Mouse (Mus musculus) midbrain, embryonic 11.5 days (tissue): Measurements from ENCODE around the gene Cda. TPM values are rescaled to one million over a fixed set of nuclear protein-coding genes. Genes with fewer than 3 reads are reported as not detected.

Experiments used
- ATAC-seq: fragments of 200-750 bp; cut with Nextera tagmentation; 2 replicates; pipeline ENCODE4 v1.8.0; 2017; ENCODE audit warnings: moderate TSS enrichment, moderate library complexity; ENCODE audit not compliant: low FRiP score
- DNase-seq: peaks from one replicate; pipeline ENCODE4 v3.0.0; 2015; ENCODE audit warnings: low spot score; ENCODE audit errors: missing footprints
- H3K27ac ChIP-seq: fragments of 300-500 bp; sonication (generic); 2 replicates; pipeline ENCODE4 v1.5.1; 2014; ENCODE audit warnings: low read depth, low read length
- H3K27me3 ChIP-seq: fragments of 300-500 bp; sonication (generic); 2 replicates; pipeline ENCODE4 v1.6.1; 2014; ENCODE audit warnings: mild to moderate bottlenecking, low read length, moderate library complexity, mixed read lengths; ENCODE audit not compliant: control insufficient read depth, insufficient read depth
- H3K36me3 ChIP-seq: fragments of 300-500 bp; sonication (generic); 2 replicates; pipeline ENCODE4 v1.6.1; 2014; ENCODE audit warnings: mild to moderate bottlenecking, low read length, moderate library complexity, mixed read lengths; ENCODE audit not compliant: control insufficient read depth, insufficient read depth
- H3K4me1 ChIP-seq: fragments of 300-500 bp; sonication (generic); 2 replicates; pipeline ENCODE4 v1.6.1; 2014; ENCODE audit warnings: low read length; ENCODE audit not compliant: control insufficient read depth, insufficient read depth
- H3K4me2 ChIP-seq: fragments of 300-500 bp; sonication (generic); 2 replicates; pipeline ENCODE4 v1.6.1; 2014; ENCODE audit warnings: mild to moderate bottlenecking, moderate library complexity
- H3K4me3 ChIP-seq: fragments of 300-500 bp; sonication (generic); 2 replicates; pipeline ENCODE4 v1.5.1; 2014; ENCODE audit warnings: low read depth, low read length
- H3K9ac ChIP-seq: fragments of 300-500 bp; sonication (generic); 2 replicates; pipeline ENCODE4 v1.6.1; 2014; ENCODE audit warnings: low read length
- H3K9me3 ChIP-seq: fragments of 300-500 bp; sonication (generic); 2 replicates; pipeline ENCODE4 v1.6.1; 2016; ENCODE audit warnings: low read length; ENCODE audit not compliant: control insufficient read depth
- WGBS: fragments of 180-500 bp; shearing (Covaris S2); extraction: QIAGEN DNeasy Blood & Tissue Kit; methylation state at CpG from one replicate; pipeline ENCODE4 v1.1.7; 2014; 5-methylcytosine and 5-hydroxymethylcytosine counted together
- polyA plus RNA-seq: library from polyadenylated mRNA; unstranded; fragments of >200 nt; fragmentation: Nextera tagmentation; extraction: Ambion mirVana; gene quantifications from 2 replicates; pipeline ENCODE4 v1.2.1, GENCODE M21; 2014

The Cda gene
- polyA plus RNA-seq, 1 experiment from 2014 or later = 2.0 TPM

DNA sequence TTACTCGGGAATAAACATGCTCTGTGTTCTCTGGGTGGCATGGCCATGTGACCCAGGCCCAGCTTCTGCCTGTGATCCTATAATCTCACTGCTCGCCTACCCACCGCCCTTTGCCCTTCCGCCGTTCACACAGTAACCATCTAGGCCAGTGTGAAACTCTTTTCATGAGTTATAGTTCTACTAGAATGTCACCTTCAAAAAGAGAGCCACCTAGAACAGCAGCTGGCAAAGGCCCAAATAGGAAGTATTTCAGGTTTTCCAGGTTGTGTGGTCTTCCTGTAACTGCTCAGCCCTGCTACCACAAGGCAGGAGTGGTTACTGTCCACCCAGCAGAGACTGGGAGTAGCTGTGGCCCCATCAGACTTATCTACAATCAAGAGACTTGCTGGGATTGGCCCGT, 25.0 kb downstream of the Cda start:
- H3K9me3 ChIP-seq = no peaks in the 10 kb centered on the region
- H3K27ac ChIP-seq = no peak overlapping the region
- H3K36me3 ChIP-seq = no peaks in the 10 kb centered on the region
- H3K4me1 ChIP-seq = no peaks in the 10 kb centered on the region
- H3K4me3 ChIP-seq = no peak overlapping the region
- DNase-seq (peak; percentile 26), ATAC-seq (no peak)
- WGBS = 79% methylated on average over 6 of the region's 6 CpGs
- H3K9ac ChIP-seq = no peak overlapping the region
- H3K27me3 ChIP-seq = no peaks in the 10 kb centered on the region
- no peak overlapping the region for H3K4me2 ChIP-seq

GRCm38 (mm10) chr4:138342048-138342447, 25.7 kb downstream of the Cda start:
- Histone ChIP-seq H3K27me3 (no peaks in the 10 kb centered on the region), H3K9ac (no peak overlapping the region), H3K4me2 (no peak overlapping the region), H3K36me3 (no peaks in the 10 kb centered on the region), H3K27ac (no peak overlapping the region), H3K9me3 (no peaks in the 10 kb centered on the region), H3K4me1 (no peaks in the 10 kb centered on the region), H3K4me3 (no peak overlapping the region)
- no peak for ATAC-seq
- 77% methylated on average over 7 of the region's 7 CpGs for WGBS
- peak; percentile 31 for DNase-seq

DNA sequence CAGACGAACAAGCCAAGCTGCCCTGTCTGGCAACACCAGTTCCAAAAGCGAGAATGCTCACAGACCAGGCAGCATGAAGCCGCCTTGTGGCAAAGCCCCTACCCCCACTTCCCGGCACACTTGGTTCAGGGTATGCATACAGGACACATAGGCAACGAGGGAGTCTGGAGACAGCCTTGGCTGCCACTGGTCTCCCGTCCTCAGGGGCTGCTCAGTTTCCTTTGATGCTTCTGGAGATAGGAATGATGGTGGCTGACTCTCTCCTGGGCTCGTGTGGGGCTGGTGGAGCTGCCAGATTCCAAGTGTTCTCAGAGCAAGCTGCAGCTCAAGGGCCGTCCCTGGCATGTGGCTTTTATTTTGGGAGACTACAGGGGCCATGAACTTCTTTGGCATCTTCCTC, 26.4 kb downstream of the Cda start:
- H3K4me1 ChIP-seq = no peaks in the 10 kb centered on the region
- no peaks in the 10 kb centered on the region for H3K9me3 ChIP-seq
- H3K27me3 ChIP-seq = no peaks in the 10 kb centered on the region
- no peak overlapping the region for H3K27ac ChIP-seq
- ATAC-seq (no peak), DNase-seq (peak; percentile 39)
- no peaks in the 10 kb centered on the region for H3K36me3 ChIP-seq
- no peak overlapping the region for H3K4me3 ChIP-seq
- no peak overlapping the region for H3K4me2 ChIP-seq
- no peak overlapping the region for H3K9ac ChIP-seq
- WGBS = 67% methylated on average over 8 of the region's 8 CpGs

DNA sequence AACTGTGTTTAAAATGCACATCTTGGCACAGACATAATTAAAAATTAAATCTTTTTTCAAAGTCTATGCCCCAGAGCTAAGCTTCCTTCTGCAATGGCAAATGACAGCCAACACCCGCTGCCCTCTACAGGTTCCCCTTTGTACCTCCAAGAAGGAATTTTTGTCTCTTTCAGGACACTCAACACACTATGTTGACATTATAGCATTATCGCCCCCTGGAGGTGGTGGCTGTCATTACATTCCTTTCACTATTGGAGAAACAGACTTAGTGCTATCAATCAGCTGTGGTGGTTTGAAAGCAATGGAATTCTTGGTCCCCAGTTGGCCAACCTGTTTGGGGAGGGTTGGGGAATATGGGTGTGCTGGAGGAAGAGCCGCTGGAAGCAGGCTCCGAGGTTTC, 27.8 kb downstream of the Cda start:
- ATAC-seq = no peak
- DNase-seq = peak; percentile 90
- 37% methylated on average over 4 of the region's 4 CpGs for WGBS

GRCm38 (mm10) chr4:138337341-138337740, 30.5 kb downstream of the Cda start:
- H3K4me2 ChIP-seq = no peak overlapping the region
- DNase-seq (peak; percentile 12), ATAC-seq (no peak)
- 77% methylated on average over 9 of the region's 9 CpGs for WGBS
- no peaks in the 10 kb centered on the region for H3K9me3 ChIP-seq
- no peak overlapping the region for H3K9ac ChIP-seq
- no peak overlapping the region for H3K27ac ChIP-seq
- no peaks in the 10 kb centered on the region for H3K27me3 ChIP-seq
- no peaks in the 10 kb centered on the region for H3K4me1 ChIP-seq
- no peaks in the 10 kb centered on the region for H3K36me3 ChIP-seq
- H3K4me3 ChIP-seq = no peak overlapping the region

More for the DNA sequence above, 27.8 kb downstream of the Cda start:
- Histone ChIP-seq H3K9me3 (no peaks in the 10 kb centered on the region), H3K36me3 (no peaks in the 10 kb centered on the region), H3K9ac (no peak overlapping the region), H3K27me3 (no peaks in the 10 kb centered on the region), H3K4me3 (no peak overlapping the region), H3K4me2 (no peak overlapping the region), H3K27ac (no peak overlapping the region), H3K4me1 (no peaks in the 10 kb centered on the region)

- Histone ChIP-seq H3K4me3 (no peak overlapping the region), H3K36me3 (no peaks in the 10 kb centered on the region), H3K9ac (no peak overlapping the region), H3K4me2 (no peak overlapping the region), H3K27me3 (no peaks in the 10 kb centered on the region), H3K9me3 (no peaks in the 10 kb centered on the region), H3K4me1 (no peaks in the 10 kb centered on the region), H3K27ac (no peak overlapping the region)
- ATAC-seq = no peak
- WGBS = 79% methylated on average over 5 of the region's 5 CpGs
- DNase-seq = no peak
These were observed 30.9 kb downstream of the Cda start for GRCm38 (mm10) chr4:138336876-138337275.

DNA sequence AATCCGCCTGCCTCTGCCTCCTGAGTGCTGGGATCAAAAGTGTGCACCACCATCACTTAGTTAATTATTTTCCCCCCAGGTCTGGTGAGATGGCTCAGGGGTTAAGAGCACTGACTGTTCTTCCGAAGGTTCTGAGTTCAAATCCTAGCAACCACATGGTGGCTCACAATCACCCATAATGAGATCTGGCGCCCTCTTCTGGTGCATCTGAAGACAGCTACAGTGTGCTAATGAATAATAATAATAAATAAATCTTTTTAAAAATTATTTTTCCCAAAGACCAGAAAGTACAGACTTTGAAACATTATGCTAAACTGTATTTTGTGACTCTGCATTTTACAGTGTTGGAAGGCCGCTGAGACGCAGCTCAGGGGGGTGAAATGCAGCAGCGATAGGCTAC, 32.1 kb downstream of the Cda start:
- DNase-seq (no peak), ATAC-seq (no peak)
- H3K36me3 ChIP-seq = no peaks in the 10 kb centered on the region
- H3K4me3 ChIP-seq = no peak overlapping the region
- 85% methylated on average over 6 of the region's 6 CpGs for WGBS
- no peaks in the 10 kb centered on the region for H3K27me3 ChIP-seq
- H3K27ac ChIP-seq = no peak overlapping the region
- H3K9ac ChIP-seq = no peak overlapping the region
- no peaks in the 10 kb centered on the region for H3K4me1 ChIP-seq
- no peak overlapping the region for H3K4me2 ChIP-seq
- H3K9me3 ChIP-seq = no peaks in the 10 kb centered on the region

- Histone ChIP-seq H3K36me3 (no peaks in the 10 kb centered on the region), H3K9ac (no peak overlapping the region), H3K27me3 (no peaks in the 10 kb centered on the region), H3K4me1 (no peaks in the 10 kb centered on the region), H3K4me2 (no peak overlapping the region), H3K4me3 (no peak overlapping the region), H3K27ac (no peak overlapping the region), H3K9me3 (no peaks in the 10 kb centered on the region)
- DNase-seq (peak; percentile 21), ATAC-seq (no peak)
- WGBS = 85% methylated on average over 12 of the region's 12 CpGs
These were observed 32.8 kb downstream of the Cda start for GRCm38 (mm10) chr4:138335036-138335435.

DNA sequence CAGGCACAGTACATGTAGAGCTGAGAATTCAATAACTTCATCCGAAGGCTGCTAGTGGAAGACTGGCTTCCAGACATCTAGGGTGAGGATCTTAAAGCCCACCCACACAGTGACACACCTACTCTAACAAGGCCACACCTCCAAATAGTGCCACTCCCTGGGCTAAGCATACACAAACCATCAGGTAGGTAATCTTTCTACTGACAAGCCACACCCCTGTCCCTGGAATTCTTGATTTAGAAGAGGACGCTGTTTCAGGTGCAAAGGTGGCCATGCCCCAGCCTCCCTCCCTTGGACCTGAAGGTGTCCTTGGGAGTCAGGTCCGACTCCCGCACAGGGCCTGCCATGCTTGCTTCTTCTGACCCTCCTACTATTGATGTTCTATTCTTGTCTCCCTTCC, 34.7 kb downstream of the Cda start:
- H3K4me1 ChIP-seq = no peaks in the 10 kb centered on the region
- ATAC-seq (no peak), DNase-seq (no peak)
- WGBS = 81% methylated on average over 4 of the region's 4 CpGs
- no peak overlapping the region for H3K9ac ChIP-seq
- H3K4me3 ChIP-seq = no peak overlapping the region
- H3K27ac ChIP-seq = no peak overlapping the region
- H3K9me3 ChIP-seq = no peaks in the 10 kb centered on the region
- no peak overlapping the region for H3K4me2 ChIP-seq
- no peaks in the 10 kb centered on the region for H3K27me3 ChIP-seq
- no peaks in the 10 kb centered on the region for H3K36me3 ChIP-seq

GRCm38 (mm10) chr4:138331647-138332046, 36.1 kb downstream of the Cda start:
- Histone ChIP-seq H3K4me1 (no peaks in the 10 kb centered on the region), H3K9me3 (no peaks in the 10 kb centered on the region), H3K9ac (no peak overlapping the region), H3K4me2 (no peak overlapping the region), H3K36me3 (no peaks in the 10 kb centered on the region), H3K27ac (no peak overlapping the region), H3K4me3 (no peak overlapping the region), H3K27me3 (no peaks in the 10 kb centered on the region)
- no peak for DNase-seq
- 81% methylated on average over 9 of the region's 9 CpGs for WGBS
- no peak for ATAC-seq
